Mouse (Mus musculus): Measurements from ENCODE around the gene Rad54l2. TPM values are rescaled to one million over a fixed set of nuclear protein-coding genes. Genes with fewer than 3 reads are reported as not detected.
A peak's percentile ranks its signal among the peaks of the same experiment; 100 is the strongest.

The Rad54l2 gene
- polyA plus RNA-seq (2015; fragmentation: Nextera tagmentation; extraction: Ambion mirVana): 6.9 and 8.7 TPM in 2 replicates

- peak within 1 kb of the TSS; percentile 94 for H3K4me3 ChIP-seq (replicated peaks; ENCODE audit: low read length)
- under 1% methylated on average over 40 of the region's 49 CpGs for WGBS
- H3K27me3 ChIP-seq (replicated peaks; ENCODE audit: control insufficient read depth, insufficient read depth, low read length): no peaks in the 10 kb centered on the region
- ATAC-seq: peak; percentile 94
- peak within 1 kb of the TSS; percentile 92 for H3K4me2 ChIP-seq (ENCODE audit: low read length)
- H3K36me3 ChIP-seq (ENCODE audit: control insufficient read depth, insufficient read depth): no peaks in the 10 kb centered on the region
- peaks cover 14% of the 10 kb centered on the region for H3K4me1 ChIP-seq (replicated peaks; ENCODE audit: control insufficient read depth, insufficient read depth, low read length)
- peak within 1 kb of the TSS; percentile 100 for H3K9ac ChIP-seq (replicated peaks; ENCODE audit: low read depth, low read length)
- H3K27ac ChIP-seq (ENCODE audit: low read length): peak within 1 kb of the TSS; percentile 84
- no peaks in the 10 kb centered on the region for H3K9me3 ChIP-seq (ENCODE audit: control insufficient read depth, low read length)
These were observed at the start of gene Rad54l2 for GRCm38 (mm10) chr9:106788812-106789321. Rad54l2 (minus strand) TSS chr9:106789194.

GRCm38 (mm10) chr9:106822381-106823104 is 33.5 kb upstream of the Rad54l2 start:
- peak overlapping the region; percentile 76 for H3K27ac ChIP-seq (ENCODE audit: low read length)
- no peaks in the 10 kb centered on the region for H3K27me3 ChIP-seq (replicated peaks; ENCODE audit: control insufficient read depth, insufficient read depth, low read length)
- H3K36me3 ChIP-seq (ENCODE audit: control insufficient read depth, insufficient read depth): no peaks in the 10 kb centered on the region; the same call in 1 of the 2 replicates
- WGBS: 1% methylated on average over 32 of the region's 32 CpGs
- peaks cover 6% of the 10 kb centered on the region for H3K4me1 ChIP-seq (replicated peaks; ENCODE audit: control insufficient read depth, insufficient read depth, low read length)
- peak overlapping the region; percentile 90 for H3K4me3 ChIP-seq (replicated peaks; ENCODE audit: low read length)
- no peaks in the 10 kb centered on the region for H3K9me3 ChIP-seq (ENCODE audit: control insufficient read depth, low read length)
- H3K4me2 ChIP-seq (ENCODE audit: low read length): peak overlapping the region; percentile 96
- peak; percentile 34 for ATAC-seq
- peak overlapping the region; percentile 59 for H3K9ac ChIP-seq (replicated peaks; ENCODE audit: low read depth, low read length)

GRCm38 (mm10) chr9:106821618-106822380 is 32.8 kb upstream of the Rad54l2 start, which contains the start of gene Dcaf1:
Dcaf1 (plus strand) TSS chr9:106821874.
- H3K9me3 ChIP-seq (ENCODE audit: control insufficient read depth, low read length): no peaks in the 10 kb centered on the region
- no peaks in the 10 kb centered on the region; the same call in 1 of the 2 replicates for H3K36me3 ChIP-seq (ENCODE audit: control insufficient read depth, insufficient read depth)
- H3K9ac ChIP-seq (replicated peaks; ENCODE audit: low read depth, low read length): peak within 1 kb of the TSS; percentile 59
- WGBS: under 1% methylated on average over 71 of the region's 71 CpGs
- H3K4me1 ChIP-seq (replicated peaks; ENCODE audit: control insufficient read depth, insufficient read depth, low read length): peaks cover 6% of the 10 kb centered on the region
- ATAC-seq: peak; percentile 98
- H3K4me3 ChIP-seq (replicated peaks; ENCODE audit: low read length): peak within 1 kb of the TSS; percentile 90
- H3K27me3 ChIP-seq (replicated peaks; ENCODE audit: control insufficient read depth, insufficient read depth, low read length): no peaks in the 10 kb centered on the region
- peak within 1 kb of the TSS; percentile 76 for H3K27ac ChIP-seq (ENCODE audit: low read length)
- peak within 1 kb of the TSS; percentile 96 for H3K4me2 ChIP-seq (ENCODE audit: low read length)

- WGBS: 49% methylated on average over 15 of the region's 15 CpGs
- Histone ChIP-seq H3K27me3 (replicated peaks; ENCODE audit: control insufficient read depth, insufficient read depth, low read length) (no peaks in the 10 kb centered on the region), H3K27ac (ENCODE audit: low read length) (peak overlapping the region; percentile 34), H3K4me3 (replicated peaks; ENCODE audit: low read length) (peak overlapping the region; percentile 90), H3K36me3 (ENCODE audit: control insufficient read depth, insufficient read depth) (no peaks in the 10 kb centered on the region), H3K9me3 (ENCODE audit: control insufficient read depth, low read length) (no peaks in the 10 kb centered on the region), H3K4me2 (ENCODE audit: low read length) (peak overlapping the region; percentile 45), H3K9ac (replicated peaks; ENCODE audit: low read depth, low read length) (peak overlapping the region; percentile 24), H3K4me1 (replicated peaks; ENCODE audit: control insufficient read depth, insufficient read depth, low read length) (peaks cover 6% of the 10 kb centered on the region)
- no peak for ATAC-seq
These were observed 32.1 kb upstream of the Rad54l2 start for GRCm38 (mm10) chr9:106821050-106821617.

DNA sequence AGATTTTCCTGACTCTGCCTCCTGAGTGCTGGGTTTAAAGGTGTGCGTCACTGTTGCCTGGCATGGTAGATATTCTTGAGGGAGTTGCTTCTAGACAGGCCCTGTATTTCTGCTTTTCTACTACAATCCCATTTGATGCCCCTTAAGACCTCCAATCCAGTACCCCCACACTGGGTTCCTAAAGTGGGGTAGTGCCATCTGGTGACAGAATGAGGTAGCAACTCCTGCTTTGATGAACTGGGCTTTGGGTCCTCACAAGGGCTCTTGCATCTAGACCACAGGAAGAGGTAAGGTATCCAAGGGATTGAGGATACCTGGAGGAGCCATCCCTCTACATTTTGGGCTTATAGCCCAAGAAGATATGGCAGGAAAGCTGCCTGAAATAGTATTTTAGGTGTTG is 30.2 kb upstream of the Rad54l2 start:
- Histone ChIP-seq H3K36me3 (ENCODE audit: control insufficient read depth, insufficient read depth) (no peaks in the 10 kb centered on the region), H3K4me1 (replicated peaks; ENCODE audit: control insufficient read depth, insufficient read depth, low read length) (peaks cover 6% of the 10 kb centered on the region), H3K27me3 (replicated peaks; ENCODE audit: control insufficient read depth, insufficient read depth, low read length) (no peaks in the 10 kb centered on the region), H3K27ac (ENCODE audit: low read length) (no peak overlapping the region), H3K4me3 (replicated peaks; ENCODE audit: low read length) (no peak overlapping the region), H3K4me2 (ENCODE audit: low read length) (no peak overlapping the region), H3K9ac (replicated peaks; ENCODE audit: low read depth, low read length) (no peak overlapping the region), H3K9me3 (ENCODE audit: control insufficient read depth, low read length) (no peaks in the 10 kb centered on the region)
- WGBS: 94% methylated on average over 1 of the region's 1 CpGs
- ATAC-seq: no peak

- Histone ChIP-seq H3K4me1 (replicated peaks; ENCODE audit: control insufficient read depth, insufficient read depth, low read length) (peaks cover 6% of the 10 kb centered on the region), H3K9me3 (ENCODE audit: control insufficient read depth, low read length) (no peaks in the 10 kb centered on the region), H3K4me3 (replicated peaks; ENCODE audit: low read length) (no peak overlapping the region), H3K27ac (ENCODE audit: low read length) (no peak overlapping the region), H3K4me2 (ENCODE audit: low read length) (no peak overlapping the region), H3K27me3 (replicated peaks; ENCODE audit: control insufficient read depth, insufficient read depth, low read length) (no peaks in the 10 kb centered on the region), H3K9ac (replicated peaks; ENCODE audit: low read depth, low read length) (no peak overlapping the region), H3K36me3 (ENCODE audit: control insufficient read depth, insufficient read depth) (no peaks in the 10 kb centered on the region)
- 74% methylated on average over 6 of the region's 6 CpGs for WGBS
- no peak for ATAC-seq
These were observed 29.2 kb upstream of the Rad54l2 start for GRCm38 (mm10) chr9:106818191-106818590.

DNA sequence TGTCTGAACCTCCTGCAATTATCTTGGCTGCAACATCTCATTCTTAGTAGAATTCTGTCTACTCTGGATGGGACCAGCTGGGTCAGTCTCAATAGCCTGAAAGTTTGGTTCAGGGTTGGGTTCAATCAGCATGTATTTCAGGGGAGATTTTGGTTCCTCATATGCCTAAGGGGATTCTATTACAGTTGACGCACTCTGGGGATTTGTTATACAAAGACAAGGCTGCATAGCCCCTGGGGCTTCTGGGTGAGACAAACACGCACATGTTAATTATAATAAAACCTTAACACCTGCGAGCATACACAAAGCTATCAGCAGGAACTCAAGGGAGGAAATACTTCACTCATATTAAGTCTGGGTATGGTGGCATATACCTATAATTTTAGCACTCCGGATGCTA is 17.5 kb upstream of the Rad54l2 start:
- H3K4me2 ChIP-seq (ENCODE audit: low read length): no peak overlapping the region
- no peaks in the 10 kb centered on the region; the same call in 1 of the 2 replicates for H3K9me3 ChIP-seq (ENCODE audit: control insufficient read depth, low read length)
- 81% methylated on average over 4 of the region's 4 CpGs for WGBS
- H3K4me1 ChIP-seq (replicated peaks; ENCODE audit: control insufficient read depth, insufficient read depth, low read length): no peaks in the 10 kb centered on the region
- no peaks in the 10 kb centered on the region for H3K36me3 ChIP-seq (ENCODE audit: control insufficient read depth, insufficient read depth)
- H3K4me3 ChIP-seq (replicated peaks; ENCODE audit: low read length): no peak overlapping the region
- H3K9ac ChIP-seq (replicated peaks; ENCODE audit: low read depth, low read length): no peak overlapping the region
- no peaks in the 10 kb centered on the region for H3K27me3 ChIP-seq (replicated peaks; ENCODE audit: control insufficient read depth, insufficient read depth, low read length)
- no peak overlapping the region for H3K27ac ChIP-seq (ENCODE audit: low read length)
- ATAC-seq: no peak

GRCm38 (mm10) chr9:106790831-106791230 is 1.8 kb upstream of the Rad54l2 start:
- 73% methylated on average over 6 of the region's 6 CpGs for WGBS

GRCm38 (mm10) chr9:106789363-106789762 is 369 bp upstream of the Rad54l2 start:
- WGBS: 20% methylated on average over 10 of the region's 10 CpGs
- ATAC-seq: peak; percentile 24; the same call in 1 of the 2 replicates
- Histone ChIP-seq H3K4me1 (replicated peaks; ENCODE audit: control insufficient read depth, insufficient read depth, low read length) (peaks cover 14% of the 10 kb centered on the region), H3K27ac (ENCODE audit: low read length) (no peak overlapping the region), H3K9ac (replicated peaks; ENCODE audit: low read depth, low read length) (peak overlapping the region; percentile 100), H3K4me2 (ENCODE audit: low read length) (peak overlapping the region; percentile 92), H3K27me3 (replicated peaks; ENCODE audit: control insufficient read depth, insufficient read depth, low read length) (no peaks in the 10 kb centered on the region), H3K4me3 (replicated peaks; ENCODE audit: low read length) (peak overlapping the region; percentile 94), H3K36me3 (ENCODE audit: control insufficient read depth, insufficient read depth) (no peaks in the 10 kb centered on the region), H3K9me3 (ENCODE audit: control insufficient read depth, low read length) (no peaks in the 10 kb centered on the region)

More at GRCm38 (mm10) chr9:106790831-106791230, 1.8 kb upstream of the Rad54l2 start:
- H3K27ac ChIP-seq (ENCODE audit: low read length): no peak overlapping the region
- H3K9me3 ChIP-seq (ENCODE audit: control insufficient read depth, low read length): no peaks in the 10 kb centered on the region
- H3K27me3 ChIP-seq (replicated peaks; ENCODE audit: control insufficient read depth, insufficient read depth, low read length): no peaks in the 10 kb centered on the region
- H3K4me1 ChIP-seq (replicated peaks; ENCODE audit: control insufficient read depth, insufficient read depth, low read length): peaks cover 14% of the 10 kb centered on the region
- no peak overlapping the region for H3K9ac ChIP-seq (replicated peaks; ENCODE audit: low read depth, low read length)
- no peak for ATAC-seq
- H3K4me2 ChIP-seq (ENCODE audit: low read length): no peak overlapping the region
- no peaks in the 10 kb centered on the region for H3K36me3 ChIP-seq (ENCODE audit: control insufficient read depth, insufficient read depth)
- H3K4me3 ChIP-seq (replicated peaks; ENCODE audit: low read length): no peak overlapping the region
